Mouse (Mus musculus): Measurements from ENCODE around the gene Aar2. TPM values are rescaled to one million over a fixed set of nuclear protein-coding genes. Genes with fewer than 3 reads are reported as not detected.

Aar2 gene
- total RNA-seq, 2 experiments from 2014 or later, result 33.7 to 40.0 TPM

DNA sequence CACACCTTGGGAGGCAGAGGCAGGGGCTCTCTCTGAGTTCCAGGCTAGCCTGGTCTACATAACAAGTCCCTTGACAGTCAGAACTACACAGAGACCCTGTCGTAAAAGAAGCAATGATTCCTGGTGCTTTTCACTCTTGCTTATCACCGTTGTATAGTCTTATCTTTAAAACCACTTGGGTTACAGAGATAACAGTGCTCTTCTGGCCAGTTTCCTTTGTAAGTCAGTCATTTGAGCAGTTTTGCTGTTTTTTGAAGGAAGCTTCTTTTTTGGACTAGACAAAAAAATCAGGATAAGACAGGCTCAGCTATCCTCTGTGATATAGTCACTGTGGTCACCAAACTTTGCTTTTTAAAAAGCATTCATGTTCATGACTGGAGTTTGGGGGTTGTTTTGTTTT is 14.4 kb downstream of the Aar2 start:
- intact Hi-C loops (cut with DNase I), result no loop called here

DNA sequence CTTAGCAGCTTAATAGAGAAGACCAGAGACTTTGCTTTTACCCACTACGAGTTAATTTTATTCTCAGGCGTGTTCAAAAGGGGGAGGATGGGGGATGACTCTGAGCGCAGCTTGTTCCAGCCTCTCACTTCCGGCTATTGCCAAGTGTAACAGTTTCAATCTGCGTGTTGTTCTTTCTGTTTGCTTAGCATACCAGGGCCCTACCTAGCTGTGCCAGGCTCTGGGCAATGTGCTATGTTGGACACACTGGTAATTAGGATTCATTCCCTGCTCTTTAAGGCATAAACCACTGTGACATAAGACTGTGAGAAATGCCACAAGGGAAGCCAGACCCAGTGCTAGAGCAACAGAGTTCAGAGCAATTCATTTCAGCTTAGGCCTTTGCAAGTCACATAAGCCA is 16.2 kb downstream of the Aar2 start:
- intact Hi-C loops (cut with DNase I), result no loop called here
- peak; percentile 42 to 73 for DNase-seq (ENCODE audit: low spot score in 2 of 2)

More for the DNA sequence above, 14.4 kb downstream of the Aar2 start:
- DNase-seq (ENCODE audit: low spot score in 2 of 2), result no peak

DNA sequence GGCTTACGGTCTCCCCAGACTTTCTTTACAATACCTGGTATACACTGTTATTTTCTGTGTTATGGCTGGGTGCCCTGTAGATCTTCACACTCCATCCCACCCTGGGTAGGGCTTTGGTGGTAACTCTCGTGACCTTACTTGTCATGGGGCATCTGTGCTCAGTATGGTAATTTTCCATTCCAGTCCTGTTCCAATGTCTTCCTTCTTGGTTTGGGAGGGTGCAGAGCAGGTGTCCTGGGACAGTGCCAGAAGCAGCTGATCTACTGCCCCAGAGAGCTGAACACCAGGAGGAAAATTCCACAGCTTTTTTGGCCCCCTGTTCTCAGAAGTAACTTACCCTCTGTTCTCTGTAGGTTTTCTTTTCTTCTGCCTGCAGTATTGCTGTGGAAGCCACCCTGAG is 19.1 kb downstream of the Aar2 start:
- intact Hi-C loops (cut with DNase I), result no loop called here
- no peak for DNase-seq (ENCODE audit: low spot score in 2 of 2)

DNA sequence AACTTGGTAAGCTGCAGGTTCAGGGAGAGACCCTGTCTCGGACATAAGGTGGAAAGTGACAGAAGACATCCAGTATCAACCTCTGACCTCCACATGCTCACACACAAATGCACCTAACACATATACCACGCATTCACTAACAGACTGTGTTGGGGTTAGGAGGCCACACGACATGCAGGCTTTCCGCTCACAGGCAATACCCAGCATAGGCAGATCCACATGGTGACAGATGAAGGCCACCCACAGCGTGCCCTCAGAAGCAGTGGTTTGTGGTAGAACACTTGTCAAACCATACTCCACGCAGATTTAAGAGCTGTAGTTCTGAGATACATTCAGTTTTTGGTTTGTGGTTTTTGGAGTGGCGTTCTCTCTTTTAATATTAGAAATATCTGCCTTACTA is 21.3 kb downstream of the Aar2 start:
- intact Hi-C loops (cut with DNase I), result no loop called here
- no peak for DNase-seq (ENCODE audit: low spot score in 2 of 2)

DNA sequence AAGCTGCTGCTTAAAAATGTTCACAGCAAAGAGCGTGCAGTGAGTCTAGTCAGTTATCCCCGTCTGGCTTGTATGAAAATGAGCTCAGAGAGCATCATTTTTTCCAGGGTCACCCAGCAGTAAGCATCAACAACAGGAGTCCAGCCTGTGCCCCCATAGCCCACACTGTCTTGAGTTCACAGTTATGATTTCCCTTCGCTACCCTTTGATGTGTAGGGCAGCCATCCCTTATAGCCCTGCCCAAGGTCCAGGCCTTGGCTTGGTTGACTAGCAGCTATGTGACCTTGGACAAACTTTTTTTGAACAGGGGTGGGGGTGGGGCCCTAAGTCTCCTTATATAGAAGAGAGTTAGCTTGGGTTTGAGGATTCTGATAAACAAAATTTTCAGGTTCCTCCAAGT is 21.9 kb downstream of the Aar2 start:
- intact Hi-C loops (cut with DNase I), result no loop called here
- DNase-seq (ENCODE audit: low spot score in 2 of 2), result no peak

- no peak for DNase-seq (ENCODE audit: low spot score in 2 of 2)
- intact Hi-C loops (cut with DNase I), result no loop called here
Measured at GRCm38 (mm10) chr2:156571521-156571920, 24.1 kb downstream of the Aar2 start.

GRCm38 (mm10) chr2:156576850-156577587 is 29.6 kb downstream of the Aar2 start:
- intact Hi-C loops (cut with DNase I), result no loop called here
- DNase-seq (ENCODE audit: low spot score in 2 of 2), result peak in 1 of 2 experiments; percentile 52

DNA sequence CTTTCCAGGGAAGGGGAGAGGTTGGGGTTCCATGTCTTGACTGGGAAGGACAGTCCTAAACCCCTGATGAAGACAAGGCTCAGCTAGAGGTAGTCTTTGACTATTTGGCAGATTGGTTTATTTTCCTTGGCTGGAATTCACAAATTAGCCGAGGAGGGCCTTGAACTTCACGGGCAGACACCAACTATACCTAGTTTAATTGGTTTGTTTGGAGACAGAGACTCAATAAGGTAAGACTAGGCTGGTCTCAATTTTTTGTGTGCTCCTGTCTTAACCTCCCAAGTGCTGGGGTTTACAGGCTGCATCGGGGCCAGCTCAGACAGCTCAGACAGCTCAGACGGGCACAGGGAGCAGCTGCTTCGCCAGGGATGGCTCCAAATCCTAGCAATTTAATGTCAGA is 33.1 kb downstream of the Aar2 start:
- intact Hi-C loops (cut with DNase I), result loop anchor here (2.0 kb wide), 1 partner anchor 86 kb away; no protein-coding TSS in a partner anchor
- DNase-seq (ENCODE audit: low spot score in 2 of 2), result no peak

DNA sequence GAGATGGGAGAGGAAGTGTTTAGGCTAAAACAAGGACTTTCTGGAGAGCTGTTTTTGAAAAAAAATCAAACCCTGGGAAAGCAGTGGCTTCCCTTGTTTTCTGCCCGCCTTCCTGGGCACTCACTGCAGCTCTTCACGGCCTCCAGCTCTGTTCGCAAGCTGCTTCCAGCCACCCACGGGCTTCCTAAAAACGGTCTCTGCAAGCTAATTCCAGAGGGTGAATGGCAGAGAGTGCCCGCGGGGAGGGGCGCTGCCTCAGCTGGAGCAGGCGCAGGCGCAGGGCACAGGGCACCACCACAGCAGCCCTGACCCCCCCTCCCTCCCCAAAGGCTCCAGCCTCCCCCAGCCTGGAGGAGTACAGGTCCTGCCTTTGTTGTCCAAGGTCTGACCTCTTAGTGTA is 33.9 kb downstream of the Aar2 start:
- intact Hi-C loops (cut with DNase I), result loop anchor here (1.0 to 2.0 kb wide), 2 partner anchors 86 to 136 kb away; no protein-coding TSS in a partner anchor
- DNase-seq (ENCODE audit: low spot score in 2 of 2), result peak; percentile 89 to 98

DNA sequence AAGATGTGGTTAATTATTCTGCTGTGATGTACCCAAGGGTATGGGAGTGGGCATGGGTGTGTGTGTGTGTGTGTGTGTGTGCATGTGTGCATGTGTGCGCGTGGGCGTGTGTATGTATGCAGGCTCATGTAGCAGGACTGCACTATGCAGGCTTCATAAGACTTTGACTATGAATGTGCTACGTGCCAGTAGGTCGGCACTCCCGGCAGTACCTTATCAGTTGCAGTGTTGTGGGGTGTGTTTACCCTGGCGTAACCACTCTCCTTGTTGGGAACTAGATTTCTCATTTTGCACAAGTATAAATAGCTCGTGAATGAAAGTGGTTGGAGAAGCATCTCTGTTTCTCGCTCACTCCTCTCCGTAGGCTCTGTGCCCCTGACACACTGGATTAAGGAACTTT is 35.5 kb downstream of the Aar2 start:
- intact Hi-C loops (cut with DNase I), result no loop called here
- DNase-seq (ENCODE audit: low spot score in 2 of 2), result no peak

DNA sequence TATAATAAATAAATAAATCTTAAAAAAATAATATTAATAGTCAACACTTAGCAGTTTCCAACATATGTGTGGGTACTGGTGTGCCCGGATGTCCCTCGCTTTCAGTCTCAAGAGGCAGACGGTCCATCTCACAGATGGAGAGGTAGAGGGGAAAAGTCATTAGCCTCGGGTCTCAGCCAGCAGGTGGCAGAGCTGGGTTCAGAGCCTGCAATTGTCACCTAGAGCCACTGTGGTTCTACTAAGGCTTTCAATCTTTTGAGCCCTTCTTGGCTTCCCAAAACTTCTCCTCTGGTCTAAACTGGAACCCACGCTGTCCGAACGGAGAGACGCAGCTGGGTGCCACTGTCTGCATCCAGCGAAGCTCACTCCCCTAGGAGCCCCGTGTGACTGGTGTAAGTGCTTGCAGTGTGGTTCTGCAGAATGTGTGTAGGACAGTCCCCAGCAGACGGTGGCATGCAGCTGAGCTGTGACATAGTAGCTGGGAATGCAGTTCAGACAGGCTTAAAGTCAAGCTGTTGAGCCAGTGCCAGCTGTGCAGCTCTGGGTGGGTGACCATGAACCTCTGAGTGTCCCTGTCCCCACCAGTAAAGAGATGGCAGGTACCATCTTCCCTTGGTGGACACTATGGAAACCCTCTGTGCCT is 36.9 kb downstream of the Aar2 start:
- DNase-seq (ENCODE audit: low spot score in 2 of 2), result peak; percentile 31 to 45
- intact Hi-C loops (cut with DNase I), result no loop called here

- DNase-seq (ENCODE audit: low spot score in 2 of 2), result peak; percentile 65 to 85
- intact Hi-C loops (cut with DNase I), result loop anchor here (1.0 kb wide), 1 partner anchor 28 kb away; the partner anchor contains the start of gene Dlgap4
Measured at GRCm38 (mm10) chr2:156584797-156585471, 37.5 kb downstream of the Aar2 start.

- intact Hi-C loops (cut with DNase I), result no loop called here
- DNase-seq (ENCODE audit: low spot score in 2 of 2), result no peak
Measured at GRCm38 (mm10) chr2:156589481-156589880, 42.1 kb downstream of the Aar2 start.

DNA sequence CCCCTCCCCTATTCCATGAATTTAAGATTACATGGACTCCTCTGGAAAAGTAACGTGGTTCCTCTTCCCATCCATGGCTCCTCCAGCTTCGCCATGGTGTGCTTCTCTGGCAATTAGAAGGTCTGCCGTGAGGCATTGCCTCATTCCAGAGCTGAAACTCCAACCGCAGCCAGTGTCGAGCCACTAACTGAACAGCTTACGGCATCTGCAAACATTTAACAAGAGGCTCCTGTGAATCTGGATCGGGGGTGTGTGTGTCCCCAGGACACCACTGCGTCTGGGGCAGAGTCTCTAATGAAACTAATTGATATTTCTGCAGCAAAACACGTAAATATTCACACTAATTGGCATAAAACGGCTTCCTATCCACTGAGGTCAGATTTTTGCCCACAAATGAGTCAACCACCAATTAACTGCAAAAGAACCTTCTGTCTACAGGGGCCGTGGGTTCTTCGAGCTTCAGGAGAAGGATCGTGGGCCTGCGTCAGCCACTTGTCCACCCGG is 47.7 kb downstream of the Aar2 start:
- no peak for DNase-seq (ENCODE audit: low spot score in 2 of 2)
- intact Hi-C loops (cut with DNase I), result no loop called here

DNA sequence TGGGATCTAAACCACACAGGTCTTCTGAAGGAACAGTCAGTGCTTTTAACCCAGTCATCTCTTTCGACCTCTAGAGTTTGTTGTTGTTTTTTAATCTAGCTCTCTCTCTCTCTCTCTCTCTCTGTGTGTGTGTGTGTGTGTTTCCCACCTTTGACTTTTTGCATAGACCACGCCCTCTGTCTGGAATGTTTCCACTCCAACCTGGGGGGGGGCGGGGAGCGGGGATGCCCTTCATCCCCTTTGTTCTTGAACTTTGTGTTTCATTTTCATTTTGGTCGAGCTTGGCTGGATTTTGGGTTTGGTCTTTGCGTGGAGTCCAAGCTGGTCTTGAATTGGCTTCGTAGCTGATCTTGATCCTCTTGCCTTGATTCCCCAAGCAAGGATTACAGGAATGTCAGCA is 55.2 kb downstream of the Aar2 start:
- no peak for DNase-seq (ENCODE audit: low spot score in 2 of 2)
- intact Hi-C loops (cut with DNase I), result no loop called here

GRCm38 (mm10) chr2:156603671-156604070 is 56.3 kb downstream of the Aar2 start:
- intact Hi-C loops (cut with DNase I), result no loop called here
- no peak for DNase-seq (ENCODE audit: low spot score in 2 of 2)

DNA sequence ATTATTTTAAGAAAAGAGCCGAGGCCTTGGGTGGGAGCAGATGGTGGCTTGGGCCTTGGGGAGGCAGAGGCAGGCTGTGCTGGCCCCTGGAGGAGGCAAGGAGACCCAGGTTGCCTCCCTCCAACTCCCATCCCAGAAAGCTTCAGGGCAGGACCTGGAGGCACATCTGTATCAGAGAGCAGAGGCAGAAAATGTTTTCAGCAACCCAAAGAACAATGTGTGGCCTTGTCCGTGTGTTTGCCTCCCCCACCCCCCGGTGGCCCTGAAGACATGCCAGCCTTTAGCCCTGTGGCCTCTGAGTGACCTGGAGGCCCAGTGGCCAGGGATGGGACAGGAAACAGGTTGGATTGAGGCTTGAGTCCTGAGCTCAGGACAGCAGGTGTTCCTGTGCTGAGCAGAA is 57.8 kb downstream of the Aar2 start:
- intact Hi-C loops (cut with DNase I), result no loop called here
- DNase-seq (ENCODE audit: low spot score in 2 of 2), result no peak

DNA sequence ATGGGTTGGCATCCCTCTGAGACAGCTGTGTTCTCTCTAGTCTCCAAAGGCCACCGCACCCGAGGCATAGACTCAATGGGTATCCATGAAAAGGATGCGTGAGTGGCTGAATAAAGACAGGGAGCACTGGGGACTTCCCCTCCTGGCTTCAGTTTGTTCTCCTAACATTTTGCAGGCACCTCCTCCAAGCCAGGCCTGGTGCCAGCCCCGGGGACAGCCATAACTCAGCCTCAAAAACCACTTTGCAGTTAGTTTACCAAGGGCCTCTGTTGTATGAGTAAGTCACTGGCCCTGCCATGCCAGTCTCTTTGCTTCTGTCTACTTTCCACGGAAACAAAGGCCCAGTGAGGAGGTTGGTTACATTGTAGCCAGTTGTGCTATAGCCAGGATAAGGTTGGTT is 58.6 kb downstream of the Aar2 start:
- DNase-seq (ENCODE audit: low spot score in 2 of 2), result no peak

GRCm38 (mm10) chr2:156613081-156613540 is 65.7 kb downstream of the Aar2 start:
- intact Hi-C loops (cut with DNase I), result loop anchor here (1.0 to 5.0 kb wide), 3 partner anchors 28 to 92 kb away; no protein-coding TSS in a partner anchor
- DNase-seq (ENCODE audit: low spot score in 2 of 2), result peak; percentile 78 to 83

More for the DNA sequence above, 58.6 kb downstream of the Aar2 start:
- intact Hi-C loops (cut with DNase I), result no loop called here
